Mouse (Mus musculus): Measurements from ENCODE around the gene Kdelc2. TPM values are rescaled to one million over a fixed set of nuclear protein-coding genes. Genes with fewer than 3 reads are reported as not detected.

Gene Kdelc2
- polyA plus RNA-seq, 1 experiment from 2014 or later = 15.9 TPM

Small RNA genes lying within 50 kb of the gene (microRNA-seq; reads per million reads assigned to microRNA genes)
- gene Mir130c = not detected

Other genes starting within 250 kb of the Kdelc2 start
- 31.0 and 31.8 TPM in 2 replicates for gene Ddx10, start 136.0 kb upstream of the Kdelc2 start, polyA plus RNA-seq (2016; fragmentation: Nextera tagmentation; extraction: Ambion mirVana)
- gene Exph5, start 82.4 kb upstream of the Kdelc2 start, polyA plus RNA-seq (2016; fragmentation: Nextera tagmentation; extraction: Ambion mirVana) = 1.4 TPM in 2 replicates
- 0.68 TPM in 2 replicates for gene 4930550C14Rik, start 18.3 kb downstream of the Kdelc2 start, polyA plus RNA-seq (2016; fragmentation: Nextera tagmentation; extraction: Ambion mirVana)
- 15.1 and 16.1 TPM in 2 replicates for gene Atm, start 152.7 kb downstream of the Kdelc2 start, polyA plus RNA-seq (2016; fragmentation: Nextera tagmentation; extraction: Ambion mirVana)
- 21.4 and 24.6 TPM in 2 replicates for gene Npat, start 153.0 kb downstream of the Kdelc2 start, polyA plus RNA-seq (2016; fragmentation: Nextera tagmentation; extraction: Ambion mirVana)
- 68.5 and 68.6 TPM in 2 replicates for gene Acat1, start 226.4 kb downstream of the Kdelc2 start, polyA plus RNA-seq (2016; fragmentation: Nextera tagmentation; extraction: Ambion mirVana)

Data from limb, embryonic 12.5 days (tissue).